Mouse (Mus musculus) adrenal gland (tissue): ENCODE measurements around the gene Tbc1d5.

ENCODE experiments used
- intact Hi-C: fragments of 180-260 bp; cut with DNase I; formaldehyde crosslinking; loops from one replicate; pipeline ENCODE4 v1.15.1; 2025

The Tbc1d5 gene

GRCm38 (mm10) chr17:50687670-50688069, 491.5 kb downstream of the Tbc1d5 start:
- intact Hi-C loops = no loop called here

GRCm38 (mm10) chr17:50684960-50685645, 494.0 kb downstream of the Tbc1d5 start:
- intact Hi-C loops = no loop called here
